Mouse (Mus musculus) layer of hippocampus, adult 8-10 months (tissue): ENCODE measurements around the gene Tcf3. TPM values are rescaled to one million over a fixed set of nuclear protein-coding genes. Genes with fewer than 3 reads are reported as not detected.

ENCODE experiments used
- DNase-seq, 2 experiments: peaks; one replicate each; pipeline ENCODE4 v3.0.0; 2022; ENCODE audit warnings: low spot score in 2 of 2
- total RNA-seq, 4 experiments: library from RNA; stranded (reverse); gene quantifications; 2 replicates each; pipeline ENCODE4 v1.2.4; 2022

The Tcf3 gene
- total RNA-seq, result 10 to 100 TPM; 29.5 to 33.9 (median 32.2) TPM

GRCm38 (mm10) chr10:80433513-80434232, at the start of gene Tcf3:
Gene Tcf3 (minus strand): TSS chr10:80433647.
- peak; percentile 97 for DNase-seq

GRCm38 (mm10) chr10:80481002-80481401, 47.6 kb upstream of the Tcf3 start:
- no peak for DNase-seq

GRCm38 (mm10) chr10:80478531-80478930, 45.1 kb upstream of the Tcf3 start:
- no peak for DNase-seq

GRCm38 (mm10) chr10:80475290-80475959, 42.0 kb upstream of the Tcf3 start:
- peak; percentile 70 to 84 for DNase-seq

DNA sequence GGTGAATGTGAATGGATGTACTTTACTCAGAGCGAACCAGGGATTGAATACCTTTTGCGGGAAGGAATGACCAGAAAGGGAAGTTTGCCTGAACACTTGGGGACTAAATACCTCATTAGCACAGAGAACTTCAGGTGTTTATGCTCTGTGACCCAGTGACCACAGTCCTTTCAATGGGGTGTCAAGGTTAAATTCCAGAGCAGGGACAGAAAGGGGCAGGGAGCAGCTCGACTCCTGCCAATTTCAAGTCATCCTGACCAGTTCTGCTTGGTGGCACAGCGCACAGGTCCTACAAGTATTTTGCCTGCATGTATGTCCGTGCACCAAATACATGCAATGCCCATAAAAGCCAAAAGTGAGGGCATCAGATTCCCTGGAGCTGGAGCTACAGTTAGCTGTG, 31.6 kb upstream of the Tcf3 start:
- no peak for DNase-seq

GRCm38 (mm10) chr10:80464381-80465035, 31.1 kb upstream of the Tcf3 start:
- DNase-seq, result no peak

DNA sequence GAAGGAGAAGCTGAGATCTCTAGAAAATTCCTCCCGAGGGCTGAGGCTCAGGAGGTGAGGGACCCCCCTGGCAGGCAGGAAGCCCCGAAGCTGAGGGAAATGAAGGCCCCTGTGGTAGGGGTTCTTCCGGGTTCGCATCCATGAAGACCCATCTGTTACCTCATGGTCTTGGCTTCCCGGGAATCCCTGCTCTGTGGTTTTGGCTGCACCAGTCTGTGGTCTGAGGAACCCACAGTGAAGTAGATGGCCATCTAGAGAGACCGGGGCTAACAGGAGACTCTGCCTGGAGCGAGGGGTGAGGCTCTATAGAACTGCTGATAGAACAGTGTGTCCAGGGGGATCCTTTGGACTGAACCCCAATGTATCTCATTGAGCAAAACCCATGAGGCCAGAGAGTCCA, 27.9 kb upstream of the Tcf3 start:
- no peak for DNase-seq

DNA sequence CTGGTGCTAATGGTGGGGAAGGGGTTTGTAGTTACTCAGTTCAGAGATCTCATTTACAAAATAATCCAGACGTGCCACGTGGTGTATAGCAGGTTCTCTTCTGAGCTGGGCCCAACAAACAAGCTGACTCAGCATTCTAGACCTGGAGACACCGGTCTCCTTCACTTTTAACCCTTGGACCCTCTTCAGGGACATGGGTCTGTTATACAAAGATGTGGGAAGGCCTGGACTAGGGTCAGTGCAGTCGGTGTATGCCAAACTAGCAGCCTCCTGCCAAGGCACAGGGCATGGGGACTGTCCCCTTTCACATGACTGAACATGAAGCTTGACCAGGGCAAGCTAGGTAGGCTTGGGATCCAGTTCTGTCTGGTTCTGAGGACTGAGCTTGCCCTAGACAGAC, 26.9 kb upstream of the Tcf3 start:
- DNase-seq, result no peak

- no peak for DNase-seq
Observed at GRCm38 (mm10) chr10:80459671-80460070, 26.2 kb upstream of the Tcf3 start.

- no peak for DNase-seq
Observed at GRCm38 (mm10) chr10:80459236-80459635, 25.8 kb upstream of the Tcf3 start.

DNA sequence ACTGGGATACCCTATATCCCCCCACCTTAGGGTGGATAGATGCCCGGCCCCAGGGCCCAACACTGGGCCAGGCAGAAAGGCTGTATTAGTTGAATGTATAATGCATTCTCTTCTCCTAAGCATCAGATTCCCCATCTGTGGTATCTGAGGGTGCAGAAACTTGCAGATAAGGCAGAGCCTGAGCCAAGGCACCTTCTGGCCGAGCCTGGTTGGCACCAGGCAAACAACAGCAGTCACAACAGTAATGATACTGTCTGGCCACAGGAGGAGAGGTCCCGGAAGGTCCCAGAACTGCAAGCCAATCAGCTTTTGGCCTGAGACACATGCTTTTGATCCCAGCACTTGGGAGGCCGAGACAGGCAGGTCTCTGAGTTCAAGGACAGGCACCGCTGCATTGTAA, 22.2 kb upstream of the Tcf3 start:
- no peak for DNase-seq

GRCm38 (mm10) chr10:80454781-80455180, 21.3 kb upstream of the Tcf3 start:
- no peak for DNase-seq

DNA sequence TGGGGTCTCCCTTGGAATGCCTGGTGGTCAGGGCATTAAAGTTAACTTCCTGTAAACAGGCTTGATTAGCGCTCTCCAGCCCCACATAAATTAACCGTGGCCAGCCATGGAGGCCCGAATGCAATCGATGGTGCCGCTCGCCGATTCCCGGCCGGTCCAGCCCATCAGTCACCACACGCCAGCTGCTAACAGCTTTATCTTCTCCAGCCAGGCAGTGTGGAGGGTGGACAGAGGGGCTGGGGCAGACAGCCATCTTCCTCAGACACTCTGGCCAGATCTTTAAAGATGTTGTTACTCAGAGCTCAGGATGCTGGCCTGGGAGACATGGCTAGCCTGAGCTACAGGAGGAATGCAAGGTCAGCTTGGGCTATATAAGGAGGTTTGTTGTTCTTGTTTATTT, 20.2 kb upstream of the Tcf3 start:
- no peak for DNase-seq

DNA sequence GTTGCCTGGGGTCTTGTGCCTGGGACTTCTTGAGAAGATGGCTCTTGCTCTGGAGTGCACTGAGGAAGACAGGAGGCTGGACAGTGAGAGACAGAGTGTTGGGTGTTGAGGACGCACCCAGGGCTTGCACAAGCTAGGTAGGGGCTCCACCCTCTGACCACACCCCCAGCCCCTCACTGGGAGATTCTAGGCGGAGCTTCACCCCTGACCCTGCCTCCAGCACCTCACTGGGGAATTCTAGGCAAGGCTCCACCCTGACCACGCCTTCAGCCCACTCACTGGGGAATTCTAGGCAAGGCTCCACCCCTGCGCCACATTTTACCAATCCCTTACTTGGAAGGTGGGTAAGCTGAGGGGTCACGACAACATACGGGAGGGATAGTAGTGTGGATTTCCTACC, 17.2 kb upstream of the Tcf3 start:
- DNase-seq, result no peak

- DNase-seq, result peak; percentile 56 to 79
Observed at GRCm38 (mm10) chr10:80445898-80446601, 12.6 kb upstream of the Tcf3 start.

GRCm38 (mm10) chr10:80445052-80445451, 11.6 kb upstream of the Tcf3 start:
- no peak for DNase-seq

GRCm38 (mm10) chr10:80444339-80445045, 11.0 kb upstream of the Tcf3 start:
- DNase-seq, result no peak

DNA sequence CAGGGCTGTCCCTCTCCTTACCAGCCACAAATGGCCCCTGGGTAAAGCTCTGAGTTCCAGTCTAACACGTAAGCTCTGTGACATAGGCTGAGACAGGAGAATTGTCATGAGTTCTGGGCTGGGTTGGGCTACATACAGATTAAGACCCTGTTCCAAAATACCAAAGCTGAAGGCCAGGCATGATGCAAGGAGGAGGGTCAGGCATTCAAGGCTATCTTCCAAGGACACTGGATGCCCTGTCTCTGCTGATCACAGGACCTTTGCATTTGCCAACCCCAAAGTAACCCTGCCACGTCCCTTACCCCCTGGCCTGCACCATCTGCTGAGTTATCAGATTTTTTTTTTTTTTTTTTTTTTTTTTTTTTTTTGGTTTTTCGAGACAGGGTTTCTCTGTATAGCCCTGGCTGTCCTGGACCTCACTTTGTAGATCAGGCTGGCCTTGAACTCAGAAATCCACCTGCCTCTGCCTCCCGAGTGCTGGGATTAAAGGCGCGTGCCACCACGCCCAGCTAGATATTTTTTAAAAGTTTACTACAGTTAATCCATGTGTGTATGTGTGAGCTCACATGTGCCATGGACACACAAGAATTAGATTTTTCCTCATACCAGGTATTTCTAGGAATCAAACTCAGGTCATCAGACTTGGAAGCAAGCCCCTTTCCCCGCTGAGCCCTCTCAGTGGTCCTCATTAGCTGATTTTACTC, 10.3 kb upstream of the Tcf3 start:
- DNase-seq, result no peak

DNA sequence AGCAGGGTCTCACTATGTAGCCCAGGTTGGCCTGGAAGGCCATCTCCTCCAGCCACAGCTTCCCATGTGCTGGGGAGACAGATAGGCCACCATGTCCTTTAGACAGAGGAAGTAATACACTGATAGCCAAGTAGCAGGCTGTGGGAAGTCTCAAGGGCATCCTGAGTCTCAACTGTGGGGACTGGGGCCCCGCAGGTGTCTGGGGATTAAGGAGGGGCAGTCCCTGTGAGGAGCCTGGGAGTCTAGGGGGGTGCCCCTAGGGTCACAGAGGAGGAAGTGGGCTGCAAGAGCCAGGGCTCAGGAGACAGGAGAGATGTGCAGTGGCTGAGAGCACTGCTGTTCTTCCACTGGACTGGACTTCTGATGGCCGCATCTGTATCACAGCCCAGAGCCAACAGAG, 9.5 kb upstream of the Tcf3 start:
- no peak for DNase-seq

GRCm38 (mm10) chr10:80441598-80441997, 8.2 kb upstream of the Tcf3 start:
- DNase-seq, result no peak

DNA sequence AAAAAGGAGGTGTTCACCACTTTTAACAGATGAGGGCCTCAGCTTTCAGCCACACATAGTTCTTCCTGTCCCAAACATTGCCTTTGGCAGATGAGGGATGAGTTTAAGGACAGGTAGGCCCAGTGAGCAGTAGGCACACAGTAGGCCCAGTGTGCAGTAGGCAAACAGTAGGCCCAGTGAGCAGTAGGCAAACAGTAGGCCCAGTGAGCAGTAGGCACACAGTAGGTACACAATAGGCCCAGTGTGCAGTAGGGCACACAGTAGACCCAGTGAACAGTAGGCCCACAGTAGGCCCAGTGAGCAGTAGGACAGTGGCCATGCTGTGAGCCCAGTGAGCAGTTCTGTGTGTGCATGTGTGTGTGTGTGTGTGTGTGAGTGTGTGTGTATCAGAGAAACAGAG, 6.6 kb upstream of the Tcf3 start:
- DNase-seq, result no peak
